Mouse (Mus musculus) gastrocnemius, adult 8-10 months (tissue): ENCODE results near the gene Mcf2l. TPM values are rescaled to one million over a fixed set of nuclear protein-coding genes. Genes with fewer than 3 reads are reported as not detected.
A peak's percentile ranks its signal among the peaks of the same experiment; 100 is the strongest.

Experiments
- DNase-seq, 2 experiments: peaks; one replicate each; pipeline ENCODE4 v3.0.0; 2022; ENCODE audit warnings: low spot score in 2 of 2
- total RNA-seq, 4 experiments: library from RNA; stranded (reverse); gene quantifications; 2 replicates each; pipeline ENCODE4 v1.2.4; 2022

Gene Mcf2l
- total RNA-seq: 10 to 100 TPM; 12.1 to 19.6 (median 16.5) TPM

GRCm38 (mm10) chr8:12873357-12874046 lies at the start of gene Mcf2l:
Gene Mcf2l, plus strand, starts transcription at chr8:12873806.
- no peak for DNase-seq

GRCm38 (mm10) chr8:12824562-12824961 lies 49.0 kb upstream of the Mcf2l start:
- no peak for DNase-seq

GRCm38 (mm10) chr8:12825236-12825635 lies 48.4 kb upstream of the Mcf2l start:
- no peak for DNase-seq

- no peak for DNase-seq
These were observed 47.8 kb upstream of the Mcf2l start for GRCm38 (mm10) chr8:12825686-12826237.

DNA sequence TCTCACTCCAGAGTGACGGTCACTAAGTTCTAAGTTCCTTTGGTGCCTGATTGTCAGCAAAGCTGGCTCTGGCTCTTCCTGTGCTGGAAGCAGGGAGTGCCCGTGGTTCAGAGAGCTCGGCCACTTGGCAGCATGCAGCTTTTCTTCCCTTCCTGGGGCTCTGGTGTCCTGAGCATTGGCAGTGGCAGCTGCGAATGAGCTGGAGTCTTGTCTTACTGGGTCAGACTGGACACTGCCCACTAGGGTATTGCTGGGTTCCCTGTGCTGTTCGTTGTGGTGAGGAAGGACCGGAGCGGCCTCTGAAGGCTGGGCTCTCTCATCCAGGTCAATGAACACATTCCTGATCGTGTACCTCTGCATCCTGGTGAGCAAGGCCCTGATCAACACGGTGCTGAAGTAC lies 46.5 kb upstream of the Mcf2l start:
- peak in 1 of 2 experiments; percentile 20 for DNase-seq

- no peak for DNase-seq
These were observed 45.3 kb upstream of the Mcf2l start for GRCm38 (mm10) chr8:12828298-12828697.

GRCm38 (mm10) chr8:12829381-12829780 lies 44.2 kb upstream of the Mcf2l start:
- DNase-seq: no peak

DNA sequence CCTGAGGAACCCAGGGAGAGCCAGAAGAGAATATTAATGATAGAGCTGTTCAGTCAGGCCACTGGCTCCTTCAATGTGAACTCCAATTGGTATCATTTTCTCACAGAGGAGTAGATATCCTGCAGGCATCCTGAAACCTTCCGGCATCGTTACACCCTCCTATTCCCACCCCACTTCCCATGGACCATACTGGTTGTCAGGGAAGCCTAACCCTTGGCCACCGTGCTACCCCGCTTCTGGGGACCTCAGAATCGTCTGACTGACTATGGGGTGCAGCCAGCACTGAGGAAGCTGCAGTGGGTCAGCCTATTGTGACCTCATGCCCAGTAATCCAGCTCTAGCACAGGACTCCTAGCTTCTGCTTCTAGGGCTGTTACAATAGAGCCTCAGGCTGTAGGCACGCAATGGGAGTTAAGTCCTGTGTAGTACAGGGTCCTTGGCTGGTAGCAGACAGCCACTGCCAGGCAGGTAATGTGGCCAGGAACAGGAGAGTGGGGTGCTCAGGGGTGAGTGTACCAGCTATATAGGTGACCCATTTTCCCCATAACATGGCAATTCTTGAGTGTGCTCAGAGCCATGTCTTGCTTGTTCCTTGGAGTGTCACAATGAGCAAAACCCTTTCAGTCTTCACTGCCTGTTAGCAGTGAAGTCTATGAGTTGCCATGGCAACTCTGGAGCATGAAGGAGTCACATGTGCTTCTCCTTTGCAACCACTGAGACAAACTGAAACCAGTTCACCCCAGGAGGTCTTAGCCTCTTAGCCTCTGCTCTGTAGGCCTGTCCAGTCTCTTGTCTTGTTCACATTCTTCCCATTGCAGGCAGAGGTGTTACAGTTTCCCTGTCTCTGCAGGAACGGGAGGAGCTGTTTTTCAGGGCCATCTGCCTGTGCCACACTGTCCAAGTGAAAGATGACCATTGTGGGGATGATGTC lies 41.7 kb upstream of the Mcf2l start:
- no peak for DNase-seq

DNA sequence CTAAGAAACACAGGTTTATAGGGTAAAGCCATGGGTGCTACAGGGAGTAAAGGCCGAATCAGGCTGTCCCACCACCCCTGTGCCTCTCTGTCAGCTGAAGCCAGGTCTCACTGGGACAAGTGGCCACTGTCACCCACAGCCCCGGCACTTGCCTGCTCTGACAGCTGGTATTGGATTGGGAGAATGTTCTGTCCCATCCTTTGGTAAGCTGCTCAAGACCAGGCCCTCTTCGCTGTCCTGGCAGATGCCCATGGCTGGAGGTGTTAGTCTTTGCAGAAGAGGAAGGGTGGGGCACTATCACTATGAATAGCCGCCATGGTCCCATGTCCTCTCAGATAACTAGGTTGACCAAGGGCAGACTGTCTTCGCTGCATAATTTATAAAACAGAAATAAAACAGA lies 40.0 kb upstream of the Mcf2l start:
- DNase-seq: no peak

DNA sequence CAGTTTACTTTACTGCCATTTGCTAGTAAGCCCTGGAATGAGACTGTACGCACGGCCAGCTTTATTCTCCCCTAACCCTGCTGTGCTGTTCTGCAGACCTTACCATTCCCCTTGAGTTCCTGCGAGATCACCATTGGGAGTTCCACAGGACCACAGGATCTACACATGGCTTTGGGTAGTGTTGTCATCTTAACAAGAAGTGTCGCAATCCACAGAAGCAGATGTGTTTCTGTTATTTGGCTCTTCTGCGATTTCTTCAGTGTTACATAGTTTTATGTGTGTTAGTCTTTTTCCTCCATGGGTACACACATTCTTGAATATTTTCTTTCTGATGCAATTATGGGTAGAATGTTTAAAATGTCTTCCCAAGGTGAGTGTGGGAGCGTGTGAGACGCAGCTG lies 32.8 kb upstream of the Mcf2l start:
- DNase-seq: no peak

DNA sequence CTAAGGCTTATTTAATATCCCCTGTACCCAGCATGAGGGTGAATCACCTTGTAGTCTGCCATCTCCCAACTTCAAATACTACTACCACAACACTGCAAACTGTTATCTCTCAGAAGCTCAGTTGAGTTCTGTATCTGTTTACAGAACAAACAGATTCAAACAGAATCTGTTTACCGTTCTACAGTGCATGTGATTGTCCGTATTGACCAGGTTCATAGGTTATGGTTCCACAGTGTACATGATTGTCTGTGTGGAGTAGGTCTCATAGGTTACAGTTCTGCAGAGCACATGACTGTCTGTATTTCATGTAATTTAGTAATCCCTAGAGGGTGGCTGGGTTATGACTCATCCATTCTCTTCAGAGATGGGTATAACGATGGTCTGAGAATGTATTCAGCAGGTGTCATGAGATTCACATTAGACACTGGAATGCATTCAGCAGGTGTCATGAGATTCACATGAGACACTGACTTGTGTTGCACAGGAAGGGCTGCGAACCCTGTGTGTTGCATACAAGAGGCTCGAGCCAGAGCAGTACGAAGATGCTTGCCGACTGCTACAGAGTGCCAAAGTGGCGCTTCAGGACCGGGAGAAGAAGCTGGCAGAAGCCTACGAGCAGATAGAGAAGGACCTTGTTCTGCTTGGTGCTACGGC lies 31.1 kb upstream of the Mcf2l start:
- DNase-seq: no peak

GRCm38 (mm10) chr8:12844347-12844950 lies 29.2 kb upstream of the Mcf2l start:
- no peak for DNase-seq

- DNase-seq: no peak
These were observed 27.2 kb upstream of the Mcf2l start for GRCm38 (mm10) chr8:12846447-12846846.

GRCm38 (mm10) chr8:12851241-12851640 lies 22.4 kb upstream of the Mcf2l start:
- DNase-seq: no peak

GRCm38 (mm10) chr8:12856038-12856437 lies 17.6 kb upstream of the Mcf2l start:
- no peak for DNase-seq

DNA sequence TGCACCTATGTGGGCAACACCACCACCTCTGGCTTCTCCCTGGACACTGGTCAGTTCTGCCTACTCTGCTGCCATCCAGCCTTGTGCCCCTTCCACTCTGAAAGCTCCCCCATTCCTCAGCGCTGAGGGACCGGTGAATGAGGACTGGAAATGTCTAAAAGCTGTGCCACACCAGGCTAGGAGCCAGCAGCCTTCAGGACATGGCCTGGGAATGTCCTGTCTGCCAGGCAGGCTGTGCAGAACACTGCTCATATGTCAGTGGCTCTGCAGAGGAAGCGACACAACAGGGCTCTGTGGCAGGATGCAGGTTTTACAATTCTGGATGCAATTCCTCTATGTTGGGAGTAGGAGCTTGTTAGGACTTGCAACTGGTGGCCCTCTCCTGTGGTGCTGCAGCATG lies 10.5 kb upstream of the Mcf2l start:
- DNase-seq: no peak

- DNase-seq: no peak
These were observed 10.0 kb upstream of the Mcf2l start for GRCm38 (mm10) chr8:12863608-12864007.

- DNase-seq: no peak
These were observed 7.8 kb upstream of the Mcf2l start for GRCm38 (mm10) chr8:12865790-12866189.

DNA sequence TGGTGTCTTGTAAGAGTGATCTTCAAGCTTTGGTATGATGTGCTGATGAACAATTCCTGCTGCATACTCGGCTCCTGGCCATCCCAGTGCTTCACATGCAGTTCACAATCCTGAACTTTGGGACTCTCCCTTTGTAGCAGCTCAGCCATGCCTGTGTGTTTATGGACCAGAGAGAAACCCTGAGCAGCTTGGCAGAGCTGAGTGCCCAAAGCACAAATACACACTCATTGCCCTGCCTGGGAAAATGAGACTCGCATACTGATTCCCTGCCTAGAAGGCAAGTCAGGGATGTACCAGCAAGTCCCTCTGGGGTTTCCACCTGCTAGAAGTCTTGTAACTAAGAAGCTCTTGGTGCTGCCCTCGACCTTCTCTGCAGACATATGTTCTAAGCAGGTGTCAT lies 3.9 kb upstream of the Mcf2l start:
- no peak for DNase-seq

DNA sequence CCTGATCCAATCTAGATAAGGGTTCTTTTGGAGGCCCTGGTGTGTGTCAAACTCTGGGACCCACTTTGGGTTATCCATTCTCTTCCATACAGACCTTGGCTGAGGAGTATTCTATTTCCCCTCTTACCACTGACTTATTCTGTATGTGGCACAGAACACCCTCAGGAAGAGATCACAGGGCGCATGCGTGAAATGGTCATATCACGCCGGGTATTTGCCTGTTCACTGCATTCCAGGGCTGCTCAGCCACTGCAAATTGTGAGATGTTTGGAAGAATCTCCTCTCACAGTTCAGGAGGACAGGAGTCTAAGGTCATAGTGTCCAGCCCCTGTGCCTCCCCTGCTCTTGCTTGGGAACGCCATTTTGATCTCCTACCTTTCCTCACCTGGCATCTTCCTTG lies 3.0 kb upstream of the Mcf2l start:
- no peak for DNase-seq

GRCm38 (mm10) chr8:12871461-12871860 lies 2.1 kb upstream of the Mcf2l start:
- no peak for DNase-seq
